Mouse (Mus musculus) adrenal gland, postnatal 14 days (tissue): Measurements from ENCODE around the gene Morc2a. TPM values are rescaled to one million over a fixed set of nuclear protein-coding genes. Genes with fewer than 3 reads are reported as not detected.
A peak's percentile ranks its signal among the peaks of the same experiment; 100 is the strongest.

Source experiments
- DNase-seq: peaks from one replicate; pipeline ENCODE4 v3.0.0; 2021; ENCODE audit warnings: mixed read lengths
- total RNA-seq: library from RNA; stranded (reverse); gene quantifications from 2 replicates; pipeline ENCODE4 v1.2.3, GENCODE M21; 2021

Gene Morc2a
- total RNA-seq, 1 experiment from 2014 or later: 39.2 TPM

DNA sequence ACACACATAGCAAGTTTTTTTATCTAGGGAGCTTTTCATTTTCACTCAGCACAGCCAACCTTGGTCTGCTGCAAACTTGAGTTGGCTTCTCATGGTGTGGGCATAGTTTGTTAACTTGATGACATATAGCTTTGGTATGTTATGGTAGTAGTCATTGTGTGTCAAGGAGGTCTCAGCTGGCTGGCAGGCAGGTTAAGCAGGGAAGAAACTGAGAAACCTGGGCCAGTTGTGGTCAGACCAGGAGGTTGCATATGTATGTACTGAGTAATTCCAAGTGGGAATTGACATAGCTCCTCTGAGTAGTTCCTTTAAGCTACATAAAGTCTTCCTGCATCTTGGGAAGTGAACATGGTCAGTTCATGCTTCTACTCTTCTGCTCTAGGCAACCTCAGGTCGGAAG, 35.2 kb downstream of the Morc2a start:
- DNase-seq: no peak

GRCm38 (mm10) chr11:3684723-3685430, 35.9 kb downstream of the Morc2a start:
- peak; percentile 70 for DNase-seq

DNA sequence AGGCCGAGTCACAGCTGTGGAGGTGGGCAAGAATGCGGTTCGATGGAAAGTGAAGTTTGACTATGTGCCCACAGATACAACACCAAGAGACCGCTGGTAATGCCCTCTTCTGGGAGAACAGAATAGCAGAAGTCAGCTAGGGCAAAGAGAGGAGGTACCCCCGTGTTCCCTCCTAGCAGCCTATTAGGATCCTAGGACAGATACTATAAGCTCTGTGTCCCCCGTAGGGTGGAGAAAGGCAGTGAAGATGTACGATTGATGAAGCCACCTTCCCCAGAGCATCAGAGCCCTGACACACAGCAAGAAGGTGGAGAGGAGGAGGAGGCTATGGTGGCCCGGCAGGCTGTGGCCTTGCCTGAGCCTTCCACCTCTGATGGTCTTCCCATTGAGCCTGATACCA, 36.4 kb downstream of the Morc2a start:
- DNase-seq: no peak

DNA sequence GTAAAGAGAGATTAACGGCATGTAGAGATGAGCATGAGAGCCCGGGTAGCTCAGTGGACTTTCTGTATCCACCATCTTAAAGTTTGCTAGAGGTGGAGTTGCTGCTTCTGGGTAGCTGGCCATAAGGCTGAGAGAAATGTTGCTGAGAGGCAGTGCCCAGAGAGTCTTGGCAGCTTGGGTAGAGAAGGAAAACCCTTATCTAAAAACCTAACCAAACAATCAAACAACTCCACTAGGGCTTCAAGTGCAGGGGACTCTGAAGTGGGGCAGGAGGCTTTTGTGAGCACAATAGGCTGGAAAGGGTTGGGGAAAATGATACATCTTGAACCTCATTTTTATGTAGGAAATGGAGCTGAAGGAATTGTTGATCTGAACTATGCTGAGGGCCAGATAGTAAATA, 37.3 kb downstream of the Morc2a start:
- no peak for DNase-seq

- DNase-seq: no peak
Measured at GRCm38 (mm10) chr11:3686885-3687284, 37.9 kb downstream of the Morc2a start.

- no peak for DNase-seq
Measured at GRCm38 (mm10) chr11:3691746-3692145, 42.8 kb downstream of the Morc2a start.

DNA sequence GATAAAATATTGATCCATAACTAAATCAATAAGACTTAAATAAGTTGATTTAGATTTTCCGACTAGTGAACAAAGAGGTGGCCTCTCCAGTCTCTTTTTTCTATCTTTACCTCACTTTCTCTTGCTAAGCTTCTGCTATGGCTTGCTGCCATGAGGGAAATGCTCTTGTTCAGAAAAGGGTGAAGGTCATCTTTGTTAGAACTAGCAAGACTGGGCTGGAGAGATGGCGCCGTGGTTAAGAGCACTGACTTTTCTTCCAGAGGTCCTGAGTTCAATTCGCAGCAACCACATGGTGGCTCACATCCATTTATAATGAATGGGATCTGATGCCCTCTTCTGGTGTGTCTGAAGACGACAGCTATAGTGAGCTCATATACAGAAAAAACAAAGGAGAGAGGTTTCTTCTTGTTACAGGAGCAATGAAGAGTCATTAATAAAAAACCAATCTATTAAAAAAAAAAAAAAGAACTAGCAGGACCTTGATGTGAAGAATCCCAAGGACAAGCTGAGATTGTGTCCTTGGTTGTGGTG, 47.2 kb downstream of the Morc2a start:
- DNase-seq: peak; percentile 38

GRCm38 (mm10) chr11:3697441-3697840, 48.5 kb downstream of the Morc2a start:
- DNase-seq: no peak

- DNase-seq: no peak
Measured at GRCm38 (mm10) chr11:3703089-3703992, 54.4 kb downstream of the Morc2a start.

GRCm38 (mm10) chr11:3704404-3704803, 55.4 kb downstream of the Morc2a start:
- no peak for DNase-seq

DNA sequence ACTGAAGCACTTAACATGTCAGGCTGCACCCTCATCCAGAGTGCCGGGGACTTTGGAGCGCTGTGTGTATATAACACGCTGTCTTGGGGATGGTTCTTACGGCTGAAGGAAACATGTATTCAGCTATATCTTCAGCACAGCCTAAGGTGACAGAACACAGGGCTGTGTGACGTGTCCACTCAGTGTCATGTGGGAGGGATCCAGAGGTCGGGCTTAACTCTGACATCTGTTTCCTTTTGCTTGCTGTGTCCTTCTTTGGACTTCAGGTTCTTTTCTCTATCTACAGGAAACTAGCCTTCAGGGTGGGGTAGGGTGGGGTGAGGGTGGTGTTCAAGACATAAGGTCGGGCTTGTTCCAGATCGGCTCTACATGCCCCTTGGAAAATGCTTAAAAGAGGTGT, 58.1 kb downstream of the Morc2a start:
- no peak for DNase-seq

DNA sequence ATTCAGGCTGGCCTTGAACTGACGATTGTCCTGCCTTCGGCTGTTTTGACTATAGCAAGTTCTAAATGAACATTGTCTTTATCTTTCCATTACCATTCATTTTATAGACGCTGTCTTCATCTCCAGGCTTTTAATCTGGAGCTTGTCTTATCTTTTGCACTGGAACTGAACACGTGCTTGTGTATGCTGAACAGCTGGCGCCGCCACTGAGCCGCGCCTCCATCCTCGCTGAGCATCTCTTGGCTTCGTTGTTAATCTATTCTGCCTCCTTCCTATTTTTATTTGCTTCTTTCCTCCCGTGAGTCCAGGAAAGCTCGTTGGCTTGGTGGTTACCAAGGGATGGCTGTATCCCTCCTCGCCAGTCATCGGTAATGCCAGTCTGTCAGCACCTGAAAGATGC, 61.2 kb downstream of the Morc2a start:
- DNase-seq: no peak

- peak; percentile 73 for DNase-seq
Measured at GRCm38 (mm10) chr11:3714486-3714885, 65.5 kb downstream of the Morc2a start.

GRCm38 (mm10) chr11:3716662-3717061, 67.7 kb downstream of the Morc2a start:
- no peak for DNase-seq

GRCm38 (mm10) chr11:3722036-3722435, 73.0 kb downstream of the Morc2a start:
- no peak for DNase-seq

- DNase-seq: no peak
Measured at GRCm38 (mm10) chr11:3722861-3723260, 73.9 kb downstream of the Morc2a start.

GRCm38 (mm10) chr11:3723910-3724309, 74.9 kb downstream of the Morc2a start:
- DNase-seq: no peak

GRCm38 (mm10) chr11:3724726-3725125, 75.7 kb downstream of the Morc2a start:
- DNase-seq: no peak

- DNase-seq: no peak
Measured at GRCm38 (mm10) chr11:3725331-3726054, 76.5 kb downstream of the Morc2a start.

GRCm38 (mm10) chr11:3727438-3728105, 78.6 kb downstream of the Morc2a start:
- DNase-seq: no peak

DNA sequence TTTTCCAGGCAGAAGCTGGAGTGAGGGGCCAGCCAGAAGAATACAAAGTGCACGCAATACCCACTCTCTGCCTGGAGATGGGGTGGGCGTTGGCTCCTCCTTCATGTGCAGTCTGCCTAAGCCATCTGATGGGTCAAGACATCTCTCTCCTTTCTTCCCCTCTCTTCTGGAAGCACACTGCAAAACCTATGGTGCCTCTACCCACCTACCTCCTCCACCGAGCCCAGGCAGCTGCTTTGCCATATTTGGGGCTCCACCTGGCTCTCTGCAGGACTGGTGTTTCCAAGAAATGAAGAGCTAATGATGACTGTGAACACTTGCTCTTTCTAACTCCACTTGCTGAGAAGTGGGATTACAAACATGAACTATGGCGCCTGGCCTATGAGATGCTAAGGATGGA, 82.5 kb downstream of the Morc2a start:
- no peak for DNase-seq
